Mouse (Mus musculus) retina, postnatal 7 days (tissue): ENCODE measurements at regions not wholly inside any gene's neighbourhood (a gene's known extent, or its start where the extent isn't known, plus 50 kb on each side); places are given as distances from the start of the nearest gene placed in this dataset.

Experiments used
- DNase-seq: peaks from one replicate; pipeline ENCODE4 v3.0.0-alpha.2; 2012; ENCODE audit warnings: low read depth, low spot score

DNA sequence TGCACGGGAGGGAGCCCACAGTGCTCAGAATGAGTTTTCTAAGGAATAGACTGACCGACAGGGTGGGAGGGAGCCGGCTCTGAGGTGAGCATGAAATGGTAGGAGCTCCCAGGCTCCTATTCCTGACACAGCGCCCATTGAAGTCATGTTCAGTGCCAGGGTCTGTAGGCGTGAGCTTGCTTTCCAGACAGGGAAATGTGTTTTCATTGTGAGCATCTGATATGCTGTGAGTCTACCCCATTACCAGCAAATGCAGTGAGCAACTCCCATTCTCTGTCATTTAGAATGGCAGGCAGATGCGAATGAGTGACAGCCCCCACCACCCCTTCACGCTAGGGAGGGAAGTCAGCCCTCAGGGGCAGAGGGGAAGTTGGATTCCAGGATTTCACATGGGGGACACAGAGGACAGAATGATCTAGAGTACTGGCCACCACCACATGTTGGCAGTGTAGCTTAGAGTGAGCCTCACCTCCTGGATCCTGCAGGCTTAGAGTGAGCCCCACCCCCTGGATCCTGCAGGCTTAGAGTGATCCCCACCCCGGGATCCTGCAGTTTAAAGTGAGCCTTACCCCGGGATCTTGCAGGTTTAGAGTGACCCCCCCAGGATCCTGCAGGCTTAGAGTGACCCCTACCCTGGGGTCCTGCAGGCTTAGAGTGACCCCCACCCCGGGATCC lies 283.2 kb upstream of the Eef2kmt start:
- no peak for DNase-seq

DNA sequence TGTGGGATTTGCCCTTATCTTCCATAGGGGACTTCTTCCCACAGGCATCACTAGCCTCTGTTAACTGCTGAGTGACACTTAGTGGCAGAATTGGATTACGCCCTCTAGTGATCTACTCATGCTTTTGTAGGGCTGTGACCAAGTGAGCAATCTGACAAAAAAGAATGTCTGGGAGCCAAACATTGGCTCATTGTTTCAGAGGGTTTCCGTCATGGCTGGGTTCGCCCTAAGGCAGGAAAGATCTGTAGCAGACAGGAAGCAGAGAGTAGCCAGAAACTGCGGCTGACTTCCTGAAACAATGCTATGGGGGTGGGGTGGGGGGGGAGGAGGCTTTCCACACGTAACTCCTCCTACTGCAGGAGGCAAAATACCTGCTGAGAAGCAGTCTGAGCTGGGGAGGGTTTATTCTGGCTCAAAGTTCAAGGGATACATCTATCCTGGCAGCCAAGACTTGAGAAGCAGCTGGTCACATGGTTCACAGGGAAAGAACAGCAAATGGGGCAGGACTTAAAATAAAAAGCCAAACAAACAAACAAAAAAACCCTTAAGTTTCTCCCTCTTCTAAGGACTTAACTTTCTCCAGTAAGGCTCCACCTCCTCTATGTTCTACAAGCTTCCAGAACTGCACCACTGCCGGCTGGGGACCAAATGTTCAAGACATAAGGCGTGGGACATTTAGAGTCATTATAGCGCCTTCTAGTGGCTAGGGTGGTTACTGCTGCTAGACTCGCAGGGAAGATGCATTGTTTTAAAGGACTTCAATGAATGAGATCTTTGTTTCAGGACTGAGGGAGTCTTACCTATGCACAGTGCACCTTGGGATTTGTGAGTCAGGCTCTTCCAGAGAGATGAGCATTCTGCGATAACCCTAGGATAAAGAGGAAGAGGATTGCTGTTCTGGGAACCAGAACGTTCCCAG lies 281.8 kb upstream of the Eef2kmt start:
- no peak for DNase-seq

DNA sequence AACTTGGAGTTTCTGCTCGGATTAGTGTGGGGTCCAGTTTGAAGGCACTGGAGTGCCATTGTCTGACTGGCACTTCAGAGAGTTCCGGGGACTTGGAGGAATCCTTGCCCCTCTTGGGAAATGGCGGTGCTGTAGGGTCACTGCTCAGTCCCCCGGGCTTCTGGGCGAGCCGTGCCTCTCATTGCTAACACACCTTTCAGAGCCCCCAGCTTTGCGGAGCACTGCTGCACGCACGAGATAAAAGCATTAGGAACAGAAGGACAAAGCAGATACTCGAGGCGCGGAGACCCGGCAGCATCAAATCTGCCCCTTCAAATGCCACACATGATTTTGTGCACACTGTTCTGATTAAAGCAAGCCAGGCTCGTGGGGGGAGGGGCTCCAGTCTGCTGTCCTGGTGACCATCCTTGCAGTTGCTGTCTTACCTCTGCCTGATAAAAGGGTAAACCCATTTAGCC lies 280.8 kb upstream of the Eef2kmt start:
- no peak for DNase-seq

DNA sequence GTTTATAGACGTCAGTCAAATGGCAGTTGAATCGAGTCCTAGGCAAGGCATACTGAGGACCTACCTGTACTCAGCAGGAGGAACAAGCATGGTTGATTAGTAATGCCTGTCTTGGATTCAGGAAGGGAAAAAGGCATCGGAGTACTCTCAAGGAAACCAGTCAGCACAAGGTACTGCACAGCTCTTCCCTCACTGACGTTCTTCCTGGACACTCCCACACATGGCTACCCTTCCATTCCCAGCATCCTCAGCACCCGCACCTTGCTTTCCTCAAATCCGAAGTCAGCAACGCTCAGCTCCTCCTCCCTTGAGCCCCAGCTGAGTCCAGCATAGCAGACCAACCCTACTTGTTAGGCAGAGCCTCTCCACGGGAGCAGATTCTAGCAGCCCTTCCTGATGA lies 279.6 kb upstream of the Eef2kmt start:
- DNase-seq = no peak

DNA sequence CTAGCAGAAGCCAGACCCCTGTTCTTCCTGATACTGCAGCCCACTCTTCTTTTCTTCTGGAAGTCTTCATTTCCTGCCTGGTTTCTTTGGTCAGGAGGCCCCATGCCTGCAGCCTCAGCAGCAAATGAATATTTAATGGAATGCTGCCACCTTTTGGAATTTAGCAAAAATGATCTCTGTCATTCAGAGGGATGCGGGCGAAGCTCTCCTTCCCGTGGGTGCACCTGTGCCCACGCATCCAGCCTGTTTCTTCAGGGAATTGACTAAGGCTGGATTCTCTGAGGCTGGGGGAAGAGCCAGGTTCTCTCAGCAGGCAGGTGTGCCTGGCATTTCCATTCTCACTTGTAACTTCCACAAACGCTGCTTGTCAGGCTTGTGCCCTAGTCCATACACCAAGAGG lies 279.1 kb upstream of the Eef2kmt start:
- no peak for DNase-seq

DNA sequence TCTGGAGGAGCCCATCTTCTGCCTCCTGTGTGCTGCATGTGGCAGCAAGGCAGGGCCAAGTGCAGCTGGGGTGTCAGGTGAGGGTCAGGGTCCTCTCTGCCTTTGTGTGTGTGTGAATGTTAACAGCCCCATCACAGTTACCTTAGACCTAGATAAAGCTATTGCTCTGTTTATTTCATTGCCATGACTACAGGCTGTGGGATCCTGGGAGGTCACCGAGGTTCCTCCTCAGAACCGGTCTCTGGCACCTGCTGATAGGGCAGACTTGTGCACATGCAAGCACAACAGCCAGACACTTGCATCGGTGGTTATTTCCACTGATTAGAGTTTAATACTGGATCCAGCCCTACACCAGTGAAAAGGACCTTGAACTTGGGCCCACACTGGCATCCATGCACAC lies 278.6 kb upstream of the Eef2kmt start:
- DNase-seq = no peak

DNA sequence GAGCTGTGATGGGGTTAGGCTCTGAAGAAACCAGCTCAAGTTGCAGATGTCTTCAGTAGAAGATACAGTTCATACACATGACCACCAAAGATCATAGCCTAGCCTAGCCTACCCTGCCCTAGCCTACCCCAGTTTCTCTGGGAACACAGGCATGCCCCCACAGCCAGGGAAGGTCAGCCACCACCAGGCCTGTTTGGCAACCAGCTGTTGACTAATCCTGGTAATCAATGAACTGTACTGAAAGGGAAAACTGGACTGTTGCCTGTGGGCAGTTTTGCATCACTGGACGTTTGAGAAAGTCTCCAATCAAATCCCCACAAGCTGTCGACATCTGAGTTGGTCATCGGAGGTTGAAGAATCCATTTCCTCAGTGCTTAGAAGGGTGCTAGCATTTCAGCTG lies 276.5 kb upstream of the Eef2kmt start:
- DNase-seq = no peak

DNA sequence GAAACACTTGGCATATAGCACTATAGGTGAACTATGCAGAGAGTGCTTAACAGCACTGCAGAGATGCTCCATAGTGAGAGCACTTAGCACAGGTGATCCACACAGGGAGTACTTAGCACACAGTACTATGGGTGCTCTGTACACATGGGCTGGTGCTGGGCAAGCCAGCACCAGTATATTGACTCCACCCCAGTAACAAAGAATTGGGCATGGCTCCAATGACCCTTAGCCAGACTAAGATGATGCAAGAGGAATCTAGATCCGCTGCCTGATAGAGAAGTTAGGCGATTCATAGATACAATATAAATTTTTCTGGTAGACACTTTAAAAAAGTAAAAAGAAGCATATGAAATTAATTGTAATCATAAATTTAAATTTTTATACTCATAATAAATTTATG lies 274.0 kb upstream of the Eef2kmt start:
- DNase-seq = no peak

DNA sequence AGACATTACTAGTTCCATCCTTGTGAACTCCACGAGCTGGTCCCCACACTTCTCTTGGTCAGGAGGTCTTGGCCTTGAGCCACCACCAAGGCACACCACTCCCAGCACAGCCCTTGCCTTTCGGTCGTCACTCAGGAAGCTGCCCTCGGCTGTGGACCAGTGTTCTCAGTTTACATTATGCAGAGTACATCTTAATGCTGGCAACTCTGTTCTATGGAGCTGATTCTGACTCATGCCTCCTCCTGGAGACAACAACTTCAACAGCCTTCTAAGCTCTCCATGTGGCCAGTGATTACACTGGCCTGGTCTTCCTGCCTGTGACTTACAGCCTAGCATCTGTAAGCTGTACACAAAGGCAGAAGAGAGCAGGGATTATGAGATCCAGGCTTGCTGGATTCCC lies 272.2 kb upstream of the Eef2kmt start:
- DNase-seq = no peak

DNA sequence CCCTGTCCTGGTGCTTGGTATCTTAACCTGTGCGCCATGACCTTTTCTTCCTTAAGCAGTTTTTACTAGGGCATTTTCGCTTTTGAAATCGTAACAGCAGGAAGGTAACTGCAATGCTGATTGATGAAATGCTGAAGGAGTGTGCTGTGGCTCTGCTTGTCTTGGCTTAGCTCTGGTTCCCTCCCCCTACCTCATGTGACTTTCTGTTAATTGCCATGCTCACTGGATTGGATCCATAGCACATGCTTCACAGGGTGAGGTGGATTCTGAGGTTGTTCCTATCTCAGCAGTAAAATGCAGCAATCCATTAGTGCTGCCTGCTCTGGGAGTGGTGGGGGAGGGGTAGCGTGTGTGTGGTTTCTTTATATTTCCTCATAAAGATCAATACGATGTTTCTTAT lies 268.6 kb upstream of the Eef2kmt start:
- no peak for DNase-seq

DNA sequence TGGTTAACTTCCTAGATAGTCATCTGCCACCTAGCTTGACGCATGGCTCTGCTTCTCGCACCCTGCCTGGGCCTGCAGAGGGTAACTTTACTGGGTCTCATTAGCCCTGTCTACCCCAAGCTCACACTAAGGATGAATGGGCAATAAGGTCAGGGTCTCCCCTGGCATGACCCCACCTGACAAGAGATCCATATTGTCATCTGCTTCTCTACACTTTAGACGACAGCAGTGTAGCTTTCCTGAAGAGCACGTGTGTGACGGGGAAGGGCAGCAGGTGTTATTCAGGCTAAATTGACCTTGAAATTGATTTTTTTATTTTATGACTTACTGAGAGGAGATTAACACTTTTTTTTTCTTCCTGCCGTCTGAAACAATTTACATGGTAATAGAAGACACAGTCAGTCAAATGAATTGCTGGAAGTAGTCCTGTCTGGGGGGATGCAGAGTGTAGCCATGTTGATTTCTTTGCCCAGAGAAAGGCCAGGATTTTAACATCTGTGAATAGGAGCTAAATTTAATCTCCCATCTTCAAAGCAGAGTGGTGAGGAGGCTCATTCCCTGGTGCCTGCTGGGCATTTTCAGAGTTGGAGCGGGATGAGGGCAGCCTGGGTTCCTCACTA lies 267.7 kb upstream of the Eef2kmt start:
- DNase-seq = no peak

DNA sequence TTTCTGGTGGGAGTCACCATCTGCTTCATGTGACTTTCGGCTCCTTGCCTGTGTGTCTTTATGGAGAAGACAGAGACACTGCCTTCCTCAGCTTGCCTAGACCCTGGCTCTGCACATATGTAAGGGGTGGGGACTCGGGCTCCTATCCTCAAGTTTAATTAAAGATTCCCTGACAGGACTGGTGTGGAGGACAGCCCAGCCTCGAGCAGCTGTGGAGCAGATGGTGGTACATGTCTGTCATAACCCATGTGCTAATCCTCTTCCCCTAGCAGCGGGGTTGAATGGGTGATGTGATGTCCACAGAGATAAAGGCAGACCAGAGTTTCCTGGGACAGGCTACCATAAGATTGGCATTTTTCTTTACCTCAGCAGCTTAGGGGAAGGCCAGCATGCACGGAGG lies 262.0 kb upstream of the Eef2kmt start:
- no peak for DNase-seq

DNA sequence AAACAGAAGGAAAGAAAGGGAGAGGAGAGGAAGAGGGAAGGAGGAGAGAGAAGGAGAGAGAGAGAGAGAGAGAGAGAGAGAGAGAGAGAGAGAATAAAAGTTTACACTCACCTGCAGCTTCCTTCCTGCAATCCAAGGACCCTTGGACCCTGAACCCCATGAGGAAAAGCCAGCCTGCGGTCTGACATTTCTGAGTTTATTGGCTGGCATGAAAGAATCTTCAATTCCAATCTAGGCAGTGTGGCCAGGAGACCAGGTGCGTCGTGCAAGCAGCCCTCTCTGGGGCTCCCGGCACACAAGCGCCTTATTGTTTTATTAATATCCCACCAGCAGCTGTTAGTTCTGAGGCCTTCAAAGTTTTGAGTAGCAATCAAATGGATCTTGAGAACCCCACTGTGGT lies 260.1 kb upstream of the Eef2kmt start:
- no peak for DNase-seq

DNA sequence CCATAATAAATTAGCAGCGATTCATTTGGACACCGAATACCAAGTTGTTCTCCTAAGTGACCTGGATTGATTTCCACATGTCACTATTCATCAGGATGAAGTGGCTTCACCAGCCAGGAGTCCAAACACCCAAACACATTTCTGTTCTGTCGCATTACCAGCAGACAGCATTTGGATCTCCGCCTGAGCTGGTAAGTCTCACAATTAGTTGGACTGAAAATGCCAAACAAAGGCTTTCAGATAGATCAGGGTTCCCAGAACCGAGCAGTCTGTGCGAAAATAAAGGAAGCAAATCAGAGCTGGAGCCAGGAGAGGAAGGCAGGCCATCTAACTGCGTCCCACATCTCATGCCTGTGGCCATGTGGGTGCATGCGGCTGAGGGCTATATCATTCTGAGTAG lies 251.5 kb upstream of the Eef2kmt start:
- no peak for DNase-seq

DNA sequence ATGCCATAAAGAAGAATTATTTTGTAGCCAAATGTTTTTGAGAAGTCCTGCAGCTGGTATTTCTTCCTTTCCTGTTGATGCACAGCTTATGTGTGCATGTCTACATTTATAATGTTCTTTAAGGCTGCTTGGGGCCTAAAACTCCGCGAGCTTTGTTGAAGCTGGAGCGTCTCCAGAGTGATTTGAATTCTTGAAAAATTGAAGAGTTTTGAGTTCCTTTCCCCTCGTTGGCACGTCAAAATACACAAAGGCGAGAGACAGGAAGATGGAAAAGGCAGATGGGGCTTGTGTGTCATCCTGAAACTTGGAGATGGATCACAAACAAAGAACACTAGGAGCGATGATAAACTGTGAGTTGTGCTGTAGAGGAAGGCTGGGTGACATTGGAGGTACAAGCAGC lies 246.2 kb upstream of the Eef2kmt start:
- DNase-seq = no peak

DNA sequence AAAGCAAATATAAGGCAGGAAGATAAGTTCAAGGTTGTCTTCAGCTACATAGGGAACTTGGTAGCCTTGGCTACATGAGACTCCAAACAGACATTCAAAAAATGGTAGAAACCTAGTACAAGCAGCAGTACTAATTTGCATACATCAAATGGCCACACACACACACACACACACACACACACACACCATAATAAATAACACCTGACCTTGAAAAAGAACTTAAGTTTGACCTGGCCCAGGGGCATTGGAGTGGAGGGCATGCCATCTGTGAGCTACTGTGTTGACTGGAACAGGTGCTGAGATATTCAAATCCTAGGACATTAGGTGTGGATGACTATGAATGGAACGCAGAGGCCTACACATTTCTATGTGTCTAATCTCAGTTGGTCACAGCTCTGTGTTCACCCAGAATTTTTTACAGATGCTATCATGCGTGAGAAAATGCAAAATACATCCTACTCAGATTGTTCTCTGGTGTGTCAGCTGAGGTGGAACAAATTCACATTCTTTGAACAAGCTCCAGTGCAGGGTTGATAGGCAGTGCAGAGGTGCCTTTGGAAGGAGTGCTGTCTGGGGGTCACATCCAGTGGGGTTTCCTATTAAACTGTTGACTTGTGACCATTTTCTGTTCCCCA lies 240.4 kb upstream of the Eef2kmt start:
- no peak for DNase-seq

DNA sequence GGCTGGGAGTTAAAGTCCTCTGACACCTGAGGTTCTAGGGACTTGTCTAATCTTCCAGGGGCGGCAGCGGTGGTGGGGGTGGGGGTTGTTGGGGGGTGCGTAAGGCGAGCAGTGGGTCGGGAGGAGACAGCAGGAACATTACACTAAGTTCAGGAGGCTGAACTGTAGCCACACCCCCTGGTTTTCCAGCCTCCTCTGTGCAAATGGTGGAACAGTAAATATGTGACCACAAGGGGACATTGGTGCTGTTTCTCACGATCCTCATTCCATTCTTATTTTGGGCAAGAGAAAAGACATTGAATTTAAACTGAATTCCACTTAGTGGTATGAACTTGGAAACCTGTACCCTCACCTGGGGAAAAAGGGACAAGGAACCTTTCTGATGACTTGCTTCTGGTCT lies 237.6 kb upstream of the Eef2kmt start:
- DNase-seq = no peak

DNA sequence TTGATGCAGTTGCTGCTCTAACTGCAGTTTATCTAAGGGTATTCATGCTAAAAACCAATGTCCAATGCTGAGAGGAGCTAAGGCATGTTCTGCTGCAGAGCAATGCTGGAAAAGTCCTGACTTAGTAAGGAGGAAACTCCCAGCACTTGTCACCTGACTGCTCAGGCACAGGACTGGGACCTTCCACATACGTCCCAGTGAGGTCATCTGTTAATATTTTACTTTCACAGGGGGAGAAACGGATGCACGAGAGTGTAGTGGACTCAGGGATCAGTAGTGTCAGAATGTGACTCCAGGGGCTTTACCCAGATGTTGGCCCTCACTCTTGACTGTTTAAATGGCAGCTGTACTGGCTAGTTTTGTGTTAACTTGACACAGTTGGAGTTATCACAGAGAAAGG lies 231.5 kb upstream of the Eef2kmt start:
- DNase-seq = no peak

DNA sequence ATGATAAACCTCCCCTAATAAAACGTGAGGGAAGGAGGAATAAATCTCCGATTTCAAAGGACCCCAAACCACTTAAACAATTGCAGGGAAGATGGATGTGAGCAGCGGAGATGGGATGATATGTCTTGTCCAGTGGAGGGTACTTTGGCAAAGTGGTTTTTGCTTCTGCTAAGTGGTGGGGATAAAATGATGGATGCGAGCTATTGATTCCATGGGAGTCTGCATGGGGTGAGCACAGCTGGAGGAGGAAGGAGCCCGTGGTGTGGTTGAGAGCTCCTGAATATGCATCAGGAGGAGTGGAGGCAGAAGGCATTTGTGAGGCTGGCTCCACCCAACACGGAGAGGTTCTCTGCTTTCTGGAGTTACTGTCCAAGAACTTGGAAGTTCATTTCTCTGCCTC lies 227.6 kb upstream of the Eef2kmt start:
- DNase-seq = no peak

DNA sequence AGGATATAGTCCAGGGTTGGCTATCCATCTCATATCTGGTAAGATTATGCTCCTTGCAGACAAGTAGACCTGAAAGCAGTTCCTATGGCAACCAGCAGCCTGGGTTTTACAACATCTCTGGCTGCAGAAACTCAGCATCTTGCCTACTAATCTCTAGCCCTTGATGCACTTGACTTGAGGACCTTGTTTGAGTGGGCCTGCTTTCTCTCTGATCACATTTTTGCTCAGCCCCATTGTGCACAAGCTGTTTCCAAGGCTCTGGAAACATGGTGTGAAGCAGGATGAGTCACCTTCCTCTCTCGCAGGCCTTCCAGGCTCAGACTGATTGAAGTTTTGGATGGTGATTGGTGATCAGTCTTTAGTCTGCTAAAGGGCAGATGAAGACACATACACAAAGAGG lies 224.4 kb upstream of the Eef2kmt start:
- no peak for DNase-seq

DNA sequence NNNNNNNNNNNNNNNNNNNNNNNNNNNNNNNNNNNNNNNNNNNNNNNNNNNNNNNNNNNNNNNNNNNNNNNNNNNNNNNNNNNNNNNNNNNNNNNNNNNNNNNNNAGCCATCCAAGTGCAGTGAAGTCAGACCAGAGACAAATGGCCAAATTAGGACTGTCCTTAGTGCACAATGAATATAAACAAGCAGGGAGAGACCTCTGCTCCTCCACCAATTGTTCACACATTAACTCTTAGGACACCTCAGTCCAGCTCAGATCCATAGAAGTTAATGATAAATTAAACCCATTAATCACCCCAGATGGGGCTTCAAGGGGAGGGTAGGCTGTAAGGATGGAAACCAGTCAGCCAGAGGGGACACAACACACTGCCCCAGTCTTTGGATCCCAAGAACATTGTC lies 223.2 kb upstream of the Eef2kmt start:
- no peak for DNase-seq

DNA sequence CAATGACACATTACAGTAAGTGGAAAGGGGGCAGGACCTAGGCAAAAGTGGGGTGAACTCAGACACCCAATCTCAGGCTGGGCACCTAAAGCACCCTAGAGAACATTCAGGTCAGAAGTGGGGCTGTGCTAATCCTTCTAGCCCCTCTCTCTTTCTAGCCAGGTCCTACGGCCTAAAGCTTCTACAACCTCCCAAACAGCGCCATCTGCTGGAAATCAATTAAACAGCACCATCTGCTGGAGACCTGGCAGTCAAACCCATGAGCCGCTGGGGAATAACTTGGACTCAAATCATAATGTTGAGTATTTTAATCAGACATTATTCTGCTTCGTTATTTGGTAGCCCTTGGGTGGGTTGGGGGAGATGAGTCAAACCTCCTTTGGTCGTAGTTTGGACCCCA lies 215.5 kb upstream of the Eef2kmt start:
- DNase-seq = peak; percentile 53
